Mouse (Mus musculus): ENCODE measurements around the gene Insrr. TPM values are rescaled to one million over a fixed set of nuclear protein-coding genes. Genes with fewer than 3 reads are reported as not detected.
"Not testable (repeated sequence)": the region's sequence is repeated elsewhere in the genome, so short reads cannot be mapped to it uniquely, and the experiment has no call there.

Insrr gene
- polyA plus RNA-seq, 1 experiment, result 0.25 TPM

GRCm38 (mm10) chr3:87809322-87809962 is 12.7 kb downstream of the Insrr start:
- Histone ChIP-seq H3K27ac (ENCODE audit: insufficient read depth, low read length) (no peak overlapping the region), H3K27me3 (ENCODE audit: control insufficient read depth, insufficient read depth, low read length) (peaks cover 4% of the 10 kb centered on the region; the same call in 1 of the 2 replicates), H3K36me3 (ENCODE audit: control insufficient read depth, insufficient read depth, low read length) (no peaks in the 10 kb centered on the region), H3K4me3 (ENCODE audit: extremely low read depth, insufficient read depth, insufficient read length) (no peak overlapping the region), H3K4me1 (ENCODE audit: control insufficient read depth, insufficient read depth, insufficient read length) (no peaks in the 10 kb centered on the region)
- WGBS, result 18% methylated on average over 28 of the region's 28 CpGs
- TF ChIP-seq CTCF (IDR thresholded peaks at IDR 0.05; ENCODE audit: extremely low read depth, insufficient read depth, insufficient read length, insufficient replicate concordance) (no peak), POLR2A (IDR thresholded peaks at IDR 0.05; ENCODE audit: low read depth, low read length) (no peak)
- no peak for DNase-seq (ENCODE audit: low read depth in 1 of 2, low spot score in 2 of 2)

DNA sequence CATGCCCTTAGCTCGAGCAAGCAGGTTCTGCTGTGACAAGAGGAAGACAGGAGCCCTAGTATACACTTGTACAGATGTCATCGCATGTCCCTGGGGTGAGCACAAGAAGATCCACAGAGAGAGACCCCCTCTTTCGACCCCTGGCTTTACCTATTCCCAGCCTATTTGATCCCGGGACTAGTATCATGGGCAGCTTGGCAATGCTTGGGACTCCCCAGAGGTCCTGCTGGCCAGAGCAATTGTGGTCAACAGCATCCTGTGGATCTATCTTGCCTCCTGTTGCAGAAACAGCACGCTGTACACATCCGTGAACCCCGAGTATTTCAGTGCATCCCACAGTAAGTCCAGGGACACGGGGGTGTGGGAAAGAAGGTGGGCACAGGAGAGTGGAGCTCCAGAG is 14.5 kb downstream of the Insrr start:
- Histone ChIP-seq H3K36me3 (ENCODE audit: control insufficient read depth, insufficient read depth, low read length) (no peaks in the 10 kb centered on the region), H3K4me3 (ENCODE audit: extremely low read depth, insufficient read depth, insufficient read length) (no peak overlapping the region), H3K4me1 (ENCODE audit: control insufficient read depth, insufficient read depth, insufficient read length) (no peaks in the 10 kb centered on the region), H3K27ac (ENCODE audit: insufficient read depth, low read length) (no peak overlapping the region), H3K27me3 (ENCODE audit: control insufficient read depth, insufficient read depth, low read length) (peaks cover 5% of the 10 kb centered on the region; the same call in 1 of the 2 replicates)
- 81% methylated on average over 8 of the region's 8 CpGs for WGBS
- no peak for DNase-seq (ENCODE audit: low read depth in 1 of 2, low spot score in 2 of 2)
- no peak for TF ChIP-seq CTCF (IDR thresholded peaks at IDR 0.05; ENCODE audit: extremely low read depth, insufficient read depth, insufficient read length, insufficient replicate concordance)
- no peak for TF ChIP-seq POLR2A (IDR thresholded peaks at IDR 0.05; ENCODE audit: low read depth, low read length)

DNA sequence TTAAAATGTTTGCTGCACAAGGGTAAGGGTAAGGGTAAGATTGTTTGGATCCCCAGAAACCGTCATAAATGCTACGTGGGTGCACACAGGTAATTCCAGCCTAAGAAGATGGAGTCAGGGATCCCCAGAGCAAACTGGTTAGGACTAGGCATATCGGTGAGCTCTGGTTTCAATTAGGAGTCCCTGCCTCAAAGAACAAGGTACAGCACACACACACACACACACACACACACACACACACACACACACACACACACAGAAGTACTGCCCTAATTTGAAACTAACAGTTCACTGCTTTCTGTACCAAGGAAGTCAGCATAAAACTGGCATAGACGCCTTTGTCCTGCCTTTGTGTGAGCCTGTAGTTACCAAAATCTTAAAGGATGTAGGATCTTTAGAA is 15.7 kb downstream of the Insrr start:
- DNase-seq (ENCODE audit: low read depth in 1 of 2, low spot score in 2 of 2), result no peak
- Histone ChIP-seq H3K4me1 (ENCODE audit: control insufficient read depth, insufficient read depth, insufficient read length) (no peaks in the 10 kb centered on the region), H3K36me3 (ENCODE audit: control insufficient read depth, insufficient read depth, low read length) (no peaks in the 10 kb centered on the region), H3K4me3 (ENCODE audit: extremely low read depth, insufficient read depth, insufficient read length) (no peak overlapping the region), H3K27me3 (ENCODE audit: control insufficient read depth, insufficient read depth, low read length) (peaks cover 5% of the 10 kb centered on the region; the same call in 1 of the 2 replicates), H3K27ac (ENCODE audit: insufficient read depth, low read length) (no peak overlapping the region)
- 67% methylated on average over 4 of the region's 4 CpGs for WGBS
- TF ChIP-seq POLR2A (IDR thresholded peaks at IDR 0.05; ENCODE audit: low read depth, low read length), result no peak

- Histone ChIP-seq H3K27me3 (ENCODE audit: control insufficient read depth, insufficient read depth, low read length) (peaks cover 5% of the 10 kb centered on the region; the same call in 1 of the 2 replicates), H3K4me1 (ENCODE audit: control insufficient read depth, insufficient read depth, insufficient read length) (no peaks in the 10 kb centered on the region), H3K4me3 (ENCODE audit: extremely low read depth, insufficient read depth, insufficient read length) (no peak overlapping the region), H3K27ac (ENCODE audit: insufficient read depth, low read length) (no peak overlapping the region), H3K36me3 (ENCODE audit: control insufficient read depth, insufficient read depth, low read length) (no peaks in the 10 kb centered on the region)
- 67% methylated on average over 10 of the region's 10 CpGs for WGBS
- no peak for DNase-seq (ENCODE audit: low read depth in 1 of 2, low spot score in 2 of 2)
- no peak for TF ChIP-seq CTCF (IDR thresholded peaks at IDR 0.05; ENCODE audit: extremely low read depth, insufficient read depth, insufficient read length, insufficient replicate concordance)
- no peak for TF ChIP-seq POLR2A (IDR thresholded peaks at IDR 0.05; ENCODE audit: low read depth, low read length)
These were observed 16.1 kb downstream of the Insrr start for GRCm38 (mm10) chr3:87812873-87813272.

GRCm38 (mm10) chr3:87816166-87816565 is 19.4 kb downstream of the Insrr start:
- Histone ChIP-seq H3K27ac (ENCODE audit: insufficient read depth, low read length) (no peak overlapping the region), H3K4me1 (ENCODE audit: control insufficient read depth, insufficient read depth, insufficient read length) (no peaks in the 10 kb centered on the region), H3K4me3 (ENCODE audit: extremely low read depth, insufficient read depth, insufficient read length) (no peak overlapping the region), H3K27me3 (ENCODE audit: control insufficient read depth, insufficient read depth, low read length) (0 out of 2 replicates have a peak, but pooled peaks cover 1% of the 10 kb centered on the region), H3K36me3 (ENCODE audit: control insufficient read depth, insufficient read depth, low read length) (no peaks in the 10 kb centered on the region)
- DNase-seq (ENCODE audit: low read depth in 1 of 2, low spot score in 2 of 2), result no peak
- TF ChIP-seq CTCF (IDR thresholded peaks at IDR 0.05; ENCODE audit: extremely low read depth, insufficient read depth, insufficient read length, insufficient replicate concordance) (no peak), POLR2A (IDR thresholded peaks at IDR 0.05; ENCODE audit: low read depth, low read length) (no peak)
- 61% methylated on average over 6 of the region's 6 CpGs for WGBS

DNA sequence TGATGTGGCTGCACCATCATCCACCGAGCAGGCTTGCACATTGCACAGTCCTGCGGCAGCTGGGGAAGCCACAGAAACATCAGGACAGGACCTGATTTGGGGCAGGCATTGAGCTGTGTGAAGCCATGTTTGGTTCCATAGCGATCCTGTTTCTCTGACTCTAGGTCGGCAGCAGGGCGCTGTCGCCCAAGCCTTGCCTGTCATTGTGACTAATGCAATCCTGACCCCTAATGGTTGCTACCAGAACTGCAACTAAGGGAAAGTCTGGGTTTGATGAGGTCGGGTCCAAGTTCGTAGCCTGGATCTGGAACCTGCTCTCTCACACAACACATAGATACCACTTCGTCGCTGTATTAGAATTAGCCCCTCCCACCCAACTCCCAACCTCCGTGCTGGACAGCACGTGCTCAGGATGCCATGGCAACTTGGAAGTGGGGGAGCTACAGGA is 19.9 kb downstream of the Insrr start:
- Histone ChIP-seq H3K36me3 (ENCODE audit: control insufficient read depth, insufficient read depth, low read length) (no peaks in the 10 kb centered on the region), H3K27ac (ENCODE audit: insufficient read depth, low read length) (no peak overlapping the region), H3K4me3 (ENCODE audit: extremely low read depth, insufficient read depth, insufficient read length) (no peak overlapping the region), H3K27me3 (ENCODE audit: control insufficient read depth, insufficient read depth, low read length) (0 out of 2 replicates have a peak, but pooled peaks cover 1% of the 10 kb centered on the region), H3K4me1 (ENCODE audit: control insufficient read depth, insufficient read depth, insufficient read length) (no peaks in the 10 kb centered on the region)
- TF ChIP-seq POLR2A (IDR thresholded peaks at IDR 0.05; ENCODE audit: low read depth, low read length) (no peak), CTCF (IDR thresholded peaks at IDR 0.05; ENCODE audit: extremely low read depth, insufficient read depth, insufficient read length, insufficient replicate concordance) (peak; percentile 78; the same call in 1 of the 2 replicates)
- DNase-seq (ENCODE audit: low read depth in 1 of 2, low spot score in 2 of 2), result peak; percentile 55
- 4% methylated on average over 12 of the region's 12 CpGs for WGBS

DNA sequence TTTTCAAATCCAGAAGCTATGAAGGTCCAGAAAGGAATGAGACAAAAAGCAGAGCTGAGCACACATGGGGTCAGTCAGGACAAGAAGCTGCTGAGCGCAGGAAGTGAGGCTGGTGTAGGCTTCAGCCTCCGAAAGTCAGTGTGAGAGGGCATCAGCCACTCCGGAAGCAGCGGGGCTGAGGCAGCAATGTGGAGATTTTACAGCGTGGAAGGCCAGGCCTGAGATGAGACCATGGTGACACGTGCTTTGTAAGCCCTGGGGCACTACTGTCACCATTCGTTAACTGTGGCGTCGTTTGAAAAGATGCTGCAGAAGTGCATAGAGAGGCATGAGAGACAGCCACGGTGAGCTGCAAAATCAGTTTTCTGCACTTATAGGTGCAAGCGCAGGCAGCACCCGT is 21.5 kb downstream of the Insrr start:
- Histone ChIP-seq H3K4me1 (ENCODE audit: control insufficient read depth, insufficient read depth, insufficient read length) (no peaks in the 10 kb centered on the region), H3K36me3 (ENCODE audit: control insufficient read depth, insufficient read depth, low read length) (no peaks in the 10 kb centered on the region), H3K27ac (ENCODE audit: insufficient read depth, low read length) (no peak overlapping the region), H3K27me3 (ENCODE audit: control insufficient read depth, insufficient read depth, low read length) (0 out of 2 replicates have a peak, but pooled peaks cover 1% of the 10 kb centered on the region), H3K4me3 (ENCODE audit: extremely low read depth, insufficient read depth, insufficient read length) (no peak overlapping the region)
- TF ChIP-seq POLR2A (IDR thresholded peaks at IDR 0.05; ENCODE audit: low read depth, low read length) (no peak), CTCF (IDR thresholded peaks at IDR 0.05; ENCODE audit: extremely low read depth, insufficient read depth, insufficient read length, insufficient replicate concordance) (no peak)
- WGBS, result 82% methylated on average over 12 of the region's 12 CpGs
- no peak for DNase-seq (ENCODE audit: low read depth in 1 of 2, low spot score in 2 of 2)

GRCm38 (mm10) chr3:87824206-87824605 is 27.5 kb downstream of the Insrr start, which contains the start of gene Pear1:
Gene Pear1 (minus strand): TSS chr3:87824306.
- not testable (repeated sequence) for DNase-seq (ENCODE audit: low read depth in 1 of 2, low spot score in 2 of 2); H3K4me1 ChIP-seq (ENCODE audit: control insufficient read depth, insufficient read depth, insufficient read length); H3K27ac ChIP-seq (ENCODE audit: insufficient read depth, low read length); H3K27me3 ChIP-seq (ENCODE audit: control insufficient read depth, insufficient read depth, low read length); H3K4me3 ChIP-seq (ENCODE audit: extremely low read depth, insufficient read depth, insufficient read length); H3K36me3 ChIP-seq (ENCODE audit: control insufficient read depth, insufficient read depth, low read length)
- 100% methylated on average over 1 of the region's 1 CpGs for WGBS
